Mouse (Mus musculus) left cerebral cortex, postnatal 10 days (tissue): ENCODE measurements at regions not wholly inside any gene's neighbourhood (a gene's known extent, or its start where the extent isn't known, plus 50 kb on each side); places are given as distances from the start of the nearest gene placed in this dataset.

Experiments used
- DNase-seq, 2 experiments: peaks; one replicate each; pipeline ENCODE4 v3.0.0; 2021 to 2022; ENCODE audit warnings: low spot score in 2 of 2, mixed read lengths in 1 of 2; ENCODE audit errors: extremely low spot score in 1 of 2
- intact Hi-C: fragments of 180-260 bp; cut with DNase I; formaldehyde crosslinking; loops from one replicate; pipeline ENCODE4 v1.15.1; 2025

GRCm38 (mm10) chr17:9357572-9358159 is 64.2 kb upstream of the Gm17728 start:
- DNase-seq, result no peak
- intact Hi-C loops, result no loop called here
